Mouse (Mus musculus): ENCODE measurements around the gene Pik3r1.

Gene Pik3r1

GRCm38 (mm10) chr13:101693967-101694495 lies 74.0 kb downstream of the Pik3r1 start:
- in situ Hi-C loops (cut with MboI; ENCODE audit: unreplicated experiment in 2 of 2): loop anchor here in 1 of 2 experiments (10.0 kb wide), 1 partner anchor 749 kb away; no protein-coding TSS in a partner anchor

GRCm38 (mm10) chr13:101692866-101693691 lies 74.9 kb downstream of the Pik3r1 start:
- in situ Hi-C loops (cut with MboI; ENCODE audit: unreplicated experiment in 2 of 2): loop anchor here in 1 of 2 experiments (10.0 kb wide), 1 partner anchor 748 kb away; no protein-coding TSS in a partner anchor

- in situ Hi-C loops (cut with MboI; ENCODE audit: unreplicated experiment in 2 of 2): loop anchor here in 1 of 2 experiments (10.0 kb wide), 1 partner anchor 748 kb away; no protein-coding TSS in a partner anchor
Measured at GRCm38 (mm10) chr13:101692239-101692784, 75.7 kb downstream of the Pik3r1 start.

- in situ Hi-C loops (cut with MboI; ENCODE audit: unreplicated experiment in 2 of 2): loop anchor here in 1 of 2 experiments (10.0 kb wide), 1 partner anchor 747 kb away; no protein-coding TSS in a partner anchor
Measured at GRCm38 (mm10) chr13:101691669-101692068, 76.3 kb downstream of the Pik3r1 start.

GRCm38 (mm10) chr13:101690911-101691655 lies 76.9 kb downstream of the Pik3r1 start:
- in situ Hi-C loops (cut with MboI; ENCODE audit: unreplicated experiment in 2 of 2): loop anchor here in 1 of 2 experiments (10.0 kb wide), 1 partner anchor 746 kb away; no protein-coding TSS in a partner anchor

- in situ Hi-C loops (cut with MboI; ENCODE audit: unreplicated experiment in 2 of 2): loop anchor here in 1 of 2 experiments (10.0 kb wide), 1 partner anchor 745 kb away; no protein-coding TSS in a partner anchor
Measured at GRCm38 (mm10) chr13:101690167-101690566, 77.8 kb downstream of the Pik3r1 start.

- in situ Hi-C loops (cut with MboI; ENCODE audit: unreplicated experiment in 2 of 2): loop anchor here in 1 of 2 experiments (10.0 kb wide), 1 partner anchor 171 kb away; no protein-coding TSS in a partner anchor
Measured at GRCm38 (mm10) chr13:101686256-101686655, 81.8 kb downstream of the Pik3r1 start.

GRCm38 (mm10) chr13:101684706-101685105 lies 83.3 kb downstream of the Pik3r1 start:
- in situ Hi-C loops (cut with MboI; ENCODE audit: unreplicated experiment in 2 of 2): loop anchor here in 1 of 2 experiments (10.0 kb wide), 1 partner anchor 170 kb away; no protein-coding TSS in a partner anchor

- in situ Hi-C loops (cut with MboI; ENCODE audit: unreplicated experiment in 2 of 2): loop anchor here in 1 of 2 experiments (10.0 kb wide), 1 partner anchor 168 kb away; no protein-coding TSS in a partner anchor
Measured at GRCm38 (mm10) chr13:101682378-101682777, 85.6 kb downstream of the Pik3r1 start.

GRCm38 (mm10) chr13:101680083-101680482 lies 87.9 kb downstream of the Pik3r1 start:
- in situ Hi-C loops (cut with MboI; ENCODE audit: unreplicated experiment in 2 of 2): loop anchor here in 1 of 2 experiments (10.0 kb wide), 1 partner anchor 165 kb away; no protein-coding TSS in a partner anchor

GRCm38 (mm10) chr13:101678984-101679383 lies 89.0 kb downstream of the Pik3r1 start:
- in situ Hi-C loops (cut with MboI; ENCODE audit: unreplicated experiment in 2 of 2): no loop called here

GRCm38 (mm10) chr13:101678036-101678435 lies 90.0 kb downstream of the Pik3r1 start:
- in situ Hi-C loops (cut with MboI; ENCODE audit: unreplicated experiment in 2 of 2): no loop called here

GRCm38 (mm10) chr13:101673876-101674275 lies 94.1 kb downstream of the Pik3r1 start:
- in situ Hi-C loops (cut with MboI; ENCODE audit: unreplicated experiment in 2 of 2): no loop called here

GRCm38 (mm10) chr13:101668859-101669258 lies 99.2 kb downstream of the Pik3r1 start:
- in situ Hi-C loops (cut with MboI; ENCODE audit: unreplicated experiment in 2 of 2): no loop called here

GRCm38 (mm10) chr13:101664010-101664409 lies 104.0 kb downstream of the Pik3r1 start:
- in situ Hi-C loops (cut with MboI; ENCODE audit: unreplicated experiment in 2 of 2): no loop called here

GRCm38 (mm10) chr13:101662900-101663299 lies 105.1 kb downstream of the Pik3r1 start:
- in situ Hi-C loops (cut with MboI; ENCODE audit: unreplicated experiment in 2 of 2): no loop called here

GRCm38 (mm10) chr13:101661567-101661966 lies 106.5 kb downstream of the Pik3r1 start:
- in situ Hi-C loops (cut with MboI; ENCODE audit: unreplicated experiment in 2 of 2): no loop called here

GRCm38 (mm10) chr13:101660187-101660586 lies 107.8 kb downstream of the Pik3r1 start:
- in situ Hi-C loops (cut with MboI; ENCODE audit: unreplicated experiment in 2 of 2): no loop called here

GRCm38 (mm10) chr13:101652131-101652530 lies 115.9 kb downstream of the Pik3r1 start:
- in situ Hi-C loops (cut with MboI; ENCODE audit: unreplicated experiment in 2 of 2): no loop called here

GRCm38 (mm10) chr13:101641632-101642031 lies 126.4 kb downstream of the Pik3r1 start:
- in situ Hi-C loops (cut with MboI; ENCODE audit: unreplicated experiment in 2 of 2): no loop called here

Measured in v-Abl transformed pro-B cells (cell line).